Mouse (Mus musculus) lung, postnatal 14 days (tissue): ENCODE data around the gene Speg.

Experiments used
- DNase-seq: peaks from one replicate; pipeline ENCODE4 v3.0.0; 2021

Gene Speg

GRCm38 (mm10) chr1:75369360-75369983 lies 5.6 kb upstream of the Speg start:
- no peak for DNase-seq

GRCm38 (mm10) chr1:75369984-75370660 lies 5.0 kb upstream of the Speg start:
- peak; percentile 64 for DNase-seq

GRCm38 (mm10) chr1:75371317-75372095 lies 3.6 kb upstream of the Speg start:
- DNase-seq, result peak; percentile 60

- no peak for DNase-seq
Measured at GRCm38 (mm10) chr1:75372450-75372849, 2.6 kb upstream of the Speg start.

- no peak for DNase-seq
Measured at GRCm38 (mm10) chr1:75373276-75373675, 1.8 kb upstream of the Speg start.

- no peak for DNase-seq
Measured at GRCm38 (mm10) chr1:75379196-75379595, 4.1 kb downstream of the Speg start.

- DNase-seq, result no peak
Measured at GRCm38 (mm10) chr1:75379931-75380330, 4.8 kb downstream of the Speg start.

GRCm38 (mm10) chr1:75380951-75381350 lies 5.9 kb downstream of the Speg start:
- DNase-seq, result no peak

- DNase-seq, result peak; percentile 51
Measured at GRCm38 (mm10) chr1:75381482-75382355, 6.6 kb downstream of the Speg start.

GRCm38 (mm10) chr1:75382356-75383071 lies 7.4 kb downstream of the Speg start:
- no peak for DNase-seq

- no peak for DNase-seq
Measured at GRCm38 (mm10) chr1:75384470-75385141, 9.5 kb downstream of the Speg start.

- DNase-seq, result no peak
Measured at GRCm38 (mm10) chr1:75385142-75385730, 10.1 kb downstream of the Speg start.

- no peak for DNase-seq
Measured at GRCm38 (mm10) chr1:75386149-75386548, 11.1 kb downstream of the Speg start.

GRCm38 (mm10) chr1:75387469-75387928 lies 12.4 kb downstream of the Speg start:
- DNase-seq, result no peak

GRCm38 (mm10) chr1:75387929-75388897 lies 13.1 kb downstream of the Speg start:
- no peak for DNase-seq

- no peak for DNase-seq
Measured at GRCm38 (mm10) chr1:75388898-75389515, 13.9 kb downstream of the Speg start.

- no peak for DNase-seq
Measured at GRCm38 (mm10) chr1:75393139-75393538, 18.0 kb downstream of the Speg start.

- no peak for DNase-seq
Measured at GRCm38 (mm10) chr1:75393846-75394245, 18.7 kb downstream of the Speg start.

- DNase-seq, result peak; percentile 78
Measured at GRCm38 (mm10) chr1:75398761-75399402, 23.8 kb downstream of the Speg start.
